Mouse (Mus musculus) left cerebral cortex, adult 2 months (tissue): Measurements from ENCODE around the gene Slc48a1. TPM values are rescaled to one million over a fixed set of nuclear protein-coding genes. Genes with fewer than 3 reads are reported as not detected.

ENCODE experiments used
- DNase-seq, 2 experiments: peaks; one replicate each; pipeline ENCODE4 v3.0.0; 2021 to 2022; ENCODE audit warnings: low spot score in 2 of 2, mixed read lengths in 1 of 2; ENCODE audit errors: extremely low spot score in 1 of 2
- H3K27ac ChIP-seq: fragments of 200-600 bp; 2 replicates; pipeline ENCODE4 v1.8.1; 2022
- H3K4me3 ChIP-seq: fragments of 200-600 bp; 2 replicates; pipeline ENCODE4 v1.8.1; 2022
- CTCF ChIP-seq: fragments of 200-600 bp; IDR thresholded peaks from 2 replicates; pipeline ENCODE4 v1.8.1; 2022; ENCODE audit warnings: antibody characterized with exemption, mild to moderate bottlenecking, moderate library complexity
- intact Hi-C: fragments of 180-260 bp; cut with DNase I; formaldehyde crosslinking; loops from one replicate; pipeline ENCODE4 v1.15.1; 2025
- long read RNA-seq, 2 experiments: library from polyadenylated mRNA; stranded (forward); transcript quantifications; one replicate each; pipeline ENCODE4 v2.0.0; 2021; ENCODE audit warnings: borderline mapping rate in 2 of 2
- total RNA-seq, 2 experiments: library from RNA; stranded (reverse); gene quantifications; 2 replicates each; pipeline ENCODE4 v1.2.3; 2021

The Slc48a1 gene
- total RNA-seq: 100 to 1,000 TPM; 157 to 161 TPM
- long read RNA-seq, experiment 1, transcript Slc48a1-201 (3 exons, 2,536 nt): major isoform, 299 of 358 reads
- long read RNA-seq, experiment 1, partial matches to known transcripts: 1 of 358 reads
- long read RNA-seq, experiment 1, other reads (novel, unspliced or antisense): 58 of 358 reads
- long read RNA-seq, experiment 2, transcript Slc48a1-201 (3 exons, 2,536 nt): major isoform, 229 of 281 reads
- long read RNA-seq, experiment 2, partial matches to known transcripts: 11 of 281 reads
- long read RNA-seq, experiment 2, other reads (novel, unspliced or antisense): 41 of 281 reads

GRCm38 (mm10) chr15:97778311-97779098 lies at the start of gene Slc48a1:
Gene Slc48a1 (plus strand): TSS chr15:97778520.
- Histone ChIP-seq H3K27ac (no peak within 1 kb of the TSS), H3K4me3 (no peak within 1 kb of the TSS)
- TF ChIP-seq CTCF: no peak
- intact Hi-C loops: loop anchor here (5.0 kb wide), 1 partner anchor 111 kb away; no protein-coding TSS in a partner anchor
- DNase-seq: no peak

- no peak for TF ChIP-seq CTCF
- intact Hi-C loops: loop anchor here (5.0 kb wide), 1 partner anchor 297 kb away; no protein-coding TSS in a partner anchor
- peak in 1 of 2 experiments; percentile 47 for DNase-seq
- no peak overlapping the region for H3K27ac ChIP-seq
- no peak overlapping the region for H3K4me3 ChIP-seq
Observed at GRCm38 (mm10) chr15:97728804-97729203, 49.5 kb upstream of the Slc48a1 start.

DNA sequence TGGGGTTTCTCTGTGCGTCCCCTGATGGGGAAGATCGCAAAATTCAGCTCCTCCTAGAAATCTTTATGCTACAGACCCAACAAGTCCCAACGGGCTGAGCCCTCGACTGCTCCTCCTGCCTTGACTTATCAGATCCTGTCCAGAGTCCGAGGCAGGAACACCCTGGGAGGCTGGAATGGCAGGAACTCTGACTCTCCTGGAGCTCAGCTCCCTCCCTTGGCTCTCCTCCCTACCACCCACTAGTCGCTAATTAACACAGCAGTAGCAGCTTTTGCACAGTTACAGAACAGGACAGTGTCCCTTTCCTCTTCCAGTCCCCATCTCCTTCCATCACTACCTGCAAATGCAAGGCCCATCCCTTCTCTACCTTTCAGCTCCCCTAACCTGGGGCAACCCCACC lies 48.0 kb upstream of the Slc48a1 start:
- TF ChIP-seq CTCF: no peak
- intact Hi-C loops: no loop called here
- DNase-seq: no peak
- H3K4me3 ChIP-seq: no peak overlapping the region
- peak overlapping the region; percentile 57; the same call in 1 of the 2 replicates for H3K27ac ChIP-seq

- no peak for TF ChIP-seq CTCF
- peak within 1 kb of the TSS; percentile 57; the same call in 1 of the 2 replicates for H3K27ac ChIP-seq
- H3K4me3 ChIP-seq: no peak within 1 kb of the TSS
- intact Hi-C loops: no loop called here
- DNase-seq: no peak
Observed at GRCm38 (mm10) chr15:97731111-97731510, 47.2 kb upstream of the Slc48a1 start, which contains the start of gene Endou. Gene Endou (minus strand): TSS chr15:97731339.

GRCm38 (mm10) chr15:97731988-97732387 lies 46.3 kb upstream of the Slc48a1 start:
- H3K27ac ChIP-seq: no peak overlapping the region
- intact Hi-C loops: no loop called here
- H3K4me3 ChIP-seq: no peak overlapping the region
- no peak for TF ChIP-seq CTCF
- DNase-seq: no peak

- no peak for DNase-seq
- TF ChIP-seq CTCF: no peak
- intact Hi-C loops: no loop called here
Observed at GRCm38 (mm10) chr15:97738923-97739322, 39.4 kb upstream of the Slc48a1 start.

DNA sequence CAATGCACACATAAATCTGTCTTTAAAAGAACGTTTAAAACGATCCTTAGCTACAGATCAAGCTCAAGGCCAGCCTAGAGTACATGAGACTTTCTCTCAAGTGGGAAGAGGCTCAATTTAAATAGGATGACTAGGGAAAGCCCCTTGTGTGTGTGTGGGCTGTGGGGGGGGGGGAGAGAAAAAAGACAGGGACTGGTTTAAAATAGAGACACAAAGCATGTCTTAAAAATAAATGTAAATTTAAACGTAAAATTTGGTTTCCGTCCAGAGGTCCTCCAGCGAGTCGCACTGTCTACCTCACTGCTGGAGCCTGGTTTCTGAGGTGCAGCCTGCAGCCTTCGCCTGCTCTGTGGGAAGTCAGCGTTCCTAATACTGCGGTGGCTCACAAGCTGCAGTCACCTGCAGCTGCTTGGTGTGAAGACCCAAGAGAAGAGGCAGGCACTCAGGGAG lies 38.0 kb upstream of the Slc48a1 start:
- Histone ChIP-seq H3K4me3 (no peak overlapping the region), H3K27ac (no peak overlapping the region)
- no peak for TF ChIP-seq CTCF
- intact Hi-C loops: no loop called here
- DNase-seq: no peak

More at GRCm38 (mm10) chr15:97738923-97739322, 39.4 kb upstream of the Slc48a1 start:
- Histone ChIP-seq H3K27ac (no peak overlapping the region), H3K4me3 (no peak overlapping the region)

DNA sequence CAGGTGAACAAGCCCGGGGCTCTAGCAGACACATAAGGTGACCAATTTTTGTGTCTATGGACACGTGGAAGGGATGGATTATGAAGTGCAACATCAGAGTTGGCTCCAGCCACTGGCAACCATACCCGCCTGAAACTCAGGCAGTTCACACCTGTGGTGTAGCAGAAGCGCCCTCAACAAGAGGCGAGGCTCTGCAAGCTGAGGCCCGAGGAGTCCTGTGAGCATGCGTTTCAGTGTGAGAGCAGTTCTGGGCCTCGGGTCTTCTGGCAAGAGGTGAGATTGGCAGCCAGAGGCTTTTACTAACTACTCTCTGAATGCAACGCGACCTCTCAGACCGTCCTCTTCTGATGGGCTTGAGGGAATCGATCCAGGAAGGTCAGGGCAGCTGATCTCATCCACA lies 36.7 kb upstream of the Slc48a1 start:
- no peak overlapping the region for H3K27ac ChIP-seq
- H3K4me3 ChIP-seq: no peak overlapping the region
- TF ChIP-seq CTCF: no peak
- intact Hi-C loops: no loop called here
- no peak for DNase-seq

- Histone ChIP-seq H3K4me3 (no peak overlapping the region), H3K27ac (no peak overlapping the region)
- no peak for TF ChIP-seq CTCF
- intact Hi-C loops: no loop called here
- no peak for DNase-seq
Observed at GRCm38 (mm10) chr15:97742074-97742473, 36.2 kb upstream of the Slc48a1 start.

DNA sequence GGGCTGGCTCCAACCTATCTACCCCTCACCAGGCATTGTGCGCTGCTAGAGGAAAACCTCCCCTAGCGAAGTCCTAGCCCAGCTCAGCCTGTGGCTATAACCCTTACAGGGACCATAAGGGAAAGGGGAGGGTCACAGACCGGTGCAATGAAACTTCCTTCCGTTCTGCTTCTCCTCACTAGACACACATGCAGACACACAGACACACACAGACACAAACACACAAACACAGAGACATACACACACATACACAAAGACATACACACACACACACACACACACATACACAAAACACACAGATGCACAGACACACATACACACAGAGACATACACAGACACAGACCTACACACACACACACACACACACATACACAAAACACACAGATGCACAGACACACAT lies 35.7 kb upstream of the Slc48a1 start:
- H3K27ac ChIP-seq: no peak overlapping the region
- intact Hi-C loops: no loop called here

DNA sequence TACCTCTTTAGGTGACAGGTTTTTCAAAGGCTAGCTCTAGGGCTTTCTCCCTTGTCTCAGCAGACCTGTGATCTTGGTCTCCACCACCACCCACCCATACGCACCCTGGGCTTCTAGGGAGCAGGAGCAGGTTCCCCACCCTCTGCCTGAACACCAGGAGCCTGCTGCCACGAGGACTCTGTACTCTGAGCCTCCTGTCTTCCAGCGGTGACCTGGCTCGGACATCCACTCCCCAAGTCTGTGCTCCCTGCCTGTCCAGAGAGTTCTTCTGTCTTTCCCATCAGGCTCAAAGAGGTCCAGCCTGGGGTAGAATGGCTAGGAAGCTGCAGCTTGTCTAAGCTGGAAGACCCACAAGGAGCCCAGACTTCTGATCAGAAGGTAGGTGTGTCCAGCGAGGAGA lies 35.1 kb upstream of the Slc48a1 start:
- H3K27ac ChIP-seq: no peak overlapping the region
- no peak for TF ChIP-seq CTCF
- intact Hi-C loops: no loop called here
- DNase-seq: no peak
- no peak overlapping the region for H3K4me3 ChIP-seq

More for the DNA sequence above, 35.7 kb upstream of the Slc48a1 start:
- H3K4me3 ChIP-seq: no peak overlapping the region
- no peak for DNase-seq
- no peak for TF ChIP-seq CTCF

DNA sequence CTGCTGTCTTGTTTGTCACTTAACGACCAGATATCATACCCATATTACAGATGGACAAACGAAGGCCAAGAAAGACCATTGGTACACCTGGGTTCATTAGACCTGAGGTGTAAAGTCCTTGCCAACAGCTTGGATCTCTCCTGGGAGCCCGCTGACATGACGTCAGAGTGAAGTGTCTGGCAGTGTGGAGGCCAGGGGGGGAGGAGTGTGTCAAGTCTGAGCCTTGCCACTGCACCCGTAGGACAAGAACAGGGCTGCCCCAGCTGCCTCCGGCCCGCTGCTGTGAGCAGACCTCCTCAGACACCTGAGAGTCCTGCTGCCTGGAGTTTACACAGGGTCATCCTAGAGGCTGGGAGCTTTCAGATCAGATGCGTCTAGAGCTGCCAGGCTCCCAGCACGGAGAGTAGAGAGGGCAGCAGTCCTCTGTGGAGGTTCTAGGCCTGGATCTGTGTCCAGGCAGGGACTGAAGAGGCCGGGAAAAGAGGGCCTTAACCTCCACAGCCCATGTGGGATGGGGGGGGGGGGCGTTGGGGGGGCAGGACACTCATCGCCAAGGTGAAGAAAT lies 34.3 kb upstream of the Slc48a1 start:
- Histone ChIP-seq H3K27ac (no peak overlapping the region), H3K4me3 (no peak overlapping the region)
- TF ChIP-seq CTCF: no peak
- no peak for DNase-seq
- intact Hi-C loops: no loop called here
